Mouse (Mus musculus) CH12F3 (cell line): ENCODE measurements around the gene Nkain1.

Experiments
- in situ Hi-C: fragments of 300-500 bp; cut with MboI; formaldehyde crosslinking; loops from 2 replicates; pipeline ENCODE4 v1.14.3; 2020; ENCODE audit warnings: low sequenced_read_pairs

The Nkain1 gene

GRCm38 (mm10) chr4:130574048-130574413 lies at the start of gene Nkain1:
Nkain1 (minus strand) TSS chr4:130574173.
- in situ Hi-C loops, result no loop called here

- in situ Hi-C loops, result no loop called here
Observed at GRCm38 (mm10) chr4:130578734-130579274, 4.8 kb upstream of the Nkain1 start.

- in situ Hi-C loops, result no loop called here
Observed at GRCm38 (mm10) chr4:130577081-130577480, 3.1 kb upstream of the Nkain1 start.

GRCm38 (mm10) chr4:130576247-130576931 lies 2.4 kb upstream of the Nkain1 start:
- in situ Hi-C loops, result no loop called here

GRCm38 (mm10) chr4:130575533-130575932 lies 1.6 kb upstream of the Nkain1 start:
- in situ Hi-C loops, result no loop called here

GRCm38 (mm10) chr4:130574861-130575460 lies 988 bp upstream of the Nkain1 start:
- in situ Hi-C loops, result no loop called here

GRCm38 (mm10) chr4:130573351-130574047 lies 474 bp downstream of the Nkain1 start:
- in situ Hi-C loops, result no loop called here

GRCm38 (mm10) chr4:130573012-130573350 lies 992 bp downstream of the Nkain1 start:
- in situ Hi-C loops, result no loop called here

GRCm38 (mm10) chr4:130572545-130572944 lies 1.4 kb downstream of the Nkain1 start:
- in situ Hi-C loops, result no loop called here

GRCm38 (mm10) chr4:130570941-130571720 lies 2.8 kb downstream of the Nkain1 start:
- in situ Hi-C loops, result no loop called here

- in situ Hi-C loops, result no loop called here
Observed at GRCm38 (mm10) chr4:130568043-130568978, 5.7 kb downstream of the Nkain1 start.

GRCm38 (mm10) chr4:130563820-130564219 lies 10.2 kb downstream of the Nkain1 start:
- in situ Hi-C loops, result no loop called here

GRCm38 (mm10) chr4:130563260-130563756 lies 10.7 kb downstream of the Nkain1 start:
- in situ Hi-C loops, result no loop called here

GRCm38 (mm10) chr4:130560576-130561310 lies 13.2 kb downstream of the Nkain1 start:
- in situ Hi-C loops, result no loop called here

- in situ Hi-C loops, result no loop called here
Observed at GRCm38 (mm10) chr4:130559220-130559619, 14.8 kb downstream of the Nkain1 start.

- in situ Hi-C loops, result no loop called here
Observed at GRCm38 (mm10) chr4:130557852-130558251, 16.1 kb downstream of the Nkain1 start.

GRCm38 (mm10) chr4:130556992-130557391 lies 17.0 kb downstream of the Nkain1 start:
- in situ Hi-C loops, result no loop called here

GRCm38 (mm10) chr4:130556224-130556623 lies 17.7 kb downstream of the Nkain1 start:
- in situ Hi-C loops, result no loop called here

GRCm38 (mm10) chr4:130553121-130553448 lies 20.9 kb downstream of the Nkain1 start:
- in situ Hi-C loops, result no loop called here
